Mouse (Mus musculus) Patski (cell line): ENCODE data around the gene Rhox7a. TPM values are rescaled to one million over a fixed set of nuclear protein-coding genes. Genes with fewer than 3 reads are reported as not detected.
"Not testable (repeated sequence)": the region's sequence is repeated elsewhere in the genome, so short reads cannot be mapped to it uniquely, and the experiment has no call there.

ENCODE experiments used
- ATAC-seq: fragments of 100-300 bp; one replicate; pipeline ENCODE4 v1.8.0; 2021
- CTCF ChIA-PET: fragments of 350-600 bp; sonication (Branson Sonifier 250); formaldehyde crosslinking; loops from one replicate; lab custom pipeline; 2022; ENCODE audit warnings: inconsistent platforms; lab: Charles Lee
- POLR2A ChIA-PET: fragments of 350-600 bp; sonication (Branson Sonifier 250); formaldehyde crosslinking; loops from one replicate; lab custom pipeline; 2022; ENCODE audit warnings: antibody characterized with exemption, inconsistent platforms; lab: Charles Lee
- DNase-seq: peaks from one replicate; pipeline ENCODE4 v3.0.0-alpha.2; 2011; ENCODE audit warnings: low read depth, low spot score
- H3K27me3 ChIP-seq: fragments of 371-371 bp; one replicate; pipeline ENCODE4 v1.5.1; 2021
- CTCF ChIP-seq: fragments of 100-300 bp; IDR thresholded peaks from one replicate; pipeline ENCODE4 v1.5.1; 2021
- in situ Hi-C: fragments of 300-500 bp; cut with MboI; formaldehyde crosslinking; loops from 3 replicates; pipeline ENCODE4 v1.11.1; 2018; ENCODE audit warnings: low pct_unique_long_range_greater_than_20kb, mixed read lengths
- polyA plus RNA-seq: library from polyadenylated mRNA; unstranded; gene quantifications from one replicate; pipeline ENCODE4 v1.2.3, GENCODE M21; 2021

Gene Rhox7a
- polyA plus RNA-seq = not detected

DNA sequence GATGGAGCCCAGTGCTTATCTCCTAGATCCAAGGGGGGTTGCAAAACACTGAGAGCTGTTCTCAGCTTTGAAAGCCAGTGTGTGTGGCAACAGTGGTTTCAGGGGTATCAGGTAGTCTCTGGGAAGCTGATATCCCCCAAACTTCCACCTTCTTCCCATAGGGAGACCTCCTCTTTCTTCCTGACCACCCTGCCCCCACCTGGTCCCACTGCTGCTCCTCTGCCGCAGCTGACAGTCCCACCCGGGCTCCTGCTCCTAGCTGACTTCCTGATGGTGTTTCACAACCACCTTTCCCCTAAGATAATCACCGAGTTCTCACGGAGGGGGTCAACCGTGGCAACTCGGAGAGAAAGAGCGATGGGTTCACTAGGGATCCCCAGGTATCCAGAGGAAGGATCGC lies at the start of gene Rhox7a:
Gene Rhox7a, plus strand, starts transcription at position 301 of the 400 bp plus-strand sequence.
- POLR2A ChIA-PET, DNase-seq, in situ Hi-C loops, CTCF ChIA-PET, ATAC-seq, H3K27me3 ChIP-seq: not testable (repeated sequence)

DNA sequence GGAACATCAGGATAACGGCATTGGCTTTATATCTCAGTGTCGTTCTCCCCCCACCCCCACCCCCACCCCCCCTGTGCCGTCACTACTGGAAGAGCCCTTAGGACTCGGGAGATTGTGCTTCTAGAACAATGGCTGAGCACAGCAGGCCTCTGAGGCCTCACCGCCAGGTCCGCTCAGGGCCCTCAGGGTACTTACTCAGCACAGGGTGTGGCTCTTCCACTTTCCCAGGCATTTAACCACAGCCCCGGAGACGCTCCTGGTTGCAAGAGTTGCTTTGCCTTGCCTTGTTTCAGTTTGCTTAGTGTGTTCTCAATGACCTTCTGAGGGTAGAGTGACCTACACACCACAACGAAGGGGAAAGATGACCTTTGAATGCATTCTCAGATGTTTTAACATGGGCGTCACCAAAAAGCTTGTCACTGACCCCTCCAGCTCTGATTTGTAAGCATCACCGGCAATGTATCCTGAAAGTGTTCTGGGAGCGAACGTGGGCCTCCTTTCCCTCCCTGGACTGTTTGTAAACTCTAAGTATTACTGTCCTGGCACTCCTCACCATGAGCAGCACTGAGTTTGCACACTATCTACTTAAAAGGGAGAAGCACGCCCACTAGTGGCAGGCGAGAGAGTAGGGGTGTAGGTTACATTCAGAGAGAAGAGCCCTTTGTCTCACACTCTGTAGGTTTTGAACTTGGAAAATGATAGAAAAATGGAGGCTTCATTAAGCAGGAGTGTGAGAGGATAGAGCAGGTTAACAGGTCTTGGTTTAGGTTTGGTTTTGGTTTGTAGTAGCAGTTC lies 24.0 kb upstream of the Rhox7a start:
- CTCF ChIA-PET = no interaction called here
- ATAC-seq (no peak), DNase-seq (no peak)
- in situ Hi-C loops = no loop called here
- POLR2A ChIA-PET = no interaction called here
- TF ChIP-seq CTCF = peak; percentile 41
- H3K27me3 ChIP-seq = no peaks in the 10 kb centered on the region

DNA sequence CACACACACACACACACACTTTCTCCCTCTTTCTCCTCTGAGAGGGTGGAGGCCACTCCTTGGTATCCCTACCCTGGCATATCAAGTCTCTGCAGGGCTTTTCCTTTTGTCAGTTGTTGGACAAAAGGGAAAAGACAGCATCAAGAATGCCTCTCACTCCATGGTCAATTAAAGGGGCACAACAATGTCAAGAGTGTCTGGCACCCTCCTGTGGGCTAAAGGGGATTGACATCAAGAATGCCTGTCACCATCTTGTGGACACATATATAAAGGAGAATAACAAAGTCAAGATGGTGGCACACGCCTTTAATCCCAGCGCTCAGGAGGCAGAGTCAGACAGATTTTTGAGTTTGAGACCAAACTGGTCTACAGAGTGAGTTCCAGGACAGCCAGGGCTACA lies 22.1 kb upstream of the Rhox7a start:
- ATAC-seq (no peak), DNase-seq (no peak)
- no peak for TF ChIP-seq CTCF
- ChIA-PET POLR2A (no interaction called here), CTCF (no interaction called here)
- H3K27me3 ChIP-seq = peaks cover 8% of the 10 kb centered on the region
- in situ Hi-C loops = no loop called here

- H3K27me3 ChIP-seq = peaks cover 17% of the 10 kb centered on the region
- no peak for ATAC-seq
- in situ Hi-C loops = no loop called here
- DNase-seq = no peak
- ChIA-PET CTCF (no interaction called here), POLR2A (no interaction called here)
- TF ChIP-seq CTCF = peak; percentile 74
Measured at GRCm38 (mm10) chrX:37811179-37811578, 20.3 kb upstream of the Rhox7a start.

- no peak for ATAC-seq
- CTCF ChIA-PET = no interaction called here
- no peak for DNase-seq
- TF ChIP-seq CTCF = no peak
- in situ Hi-C loops = no loop called here
- peaks cover 22% of the 10 kb centered on the region for H3K27me3 ChIP-seq
- POLR2A ChIA-PET = no interaction called here
Measured at GRCm38 (mm10) chrX:37815665-37816064, 15.8 kb upstream of the Rhox7a start.

- in situ Hi-C loops, H3K27me3 ChIP-seq, POLR2A ChIA-PET, DNase-seq, CTCF ChIA-PET, ATAC-seq: not testable (repeated sequence)
Measured at GRCm38 (mm10) chrX:37826610-37827009, 4.9 kb upstream of the Rhox7a start, which contains the start of gene Rhox6. Gene Rhox6, plus strand, starts transcription at chrX:37826910.

DNA sequence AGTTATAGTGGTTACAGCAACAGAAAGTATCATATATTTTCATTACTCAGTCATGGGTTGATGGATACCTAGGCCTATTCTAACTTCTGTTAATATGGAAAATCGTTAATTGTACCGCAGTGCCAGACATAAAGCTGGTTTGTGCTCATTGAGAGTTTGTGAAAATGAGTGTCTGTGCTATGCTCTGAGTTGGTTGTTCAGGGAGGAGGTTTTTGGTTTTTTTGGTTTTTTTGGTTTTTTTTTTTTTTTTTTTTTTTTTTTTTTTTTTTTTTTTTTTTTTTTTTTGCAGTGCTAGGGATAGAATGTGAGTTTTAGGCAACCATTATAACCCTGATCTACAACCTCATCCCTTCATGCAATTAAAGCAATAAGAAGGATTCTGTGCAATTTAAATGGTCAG lies 40.2 kb downstream of the Rhox7a start:
- no peak for TF ChIP-seq CTCF
- no peak for DNase-seq
- ATAC-seq = no peak
- ChIA-PET POLR2A (no interaction called here), CTCF (no interaction called here)
- in situ Hi-C loops = no loop called here
- H3K27me3 ChIP-seq = peaks cover 39% of the 10 kb centered on the region

GRCm38 (mm10) chrX:37878844-37879243 lies 47.4 kb downstream of the Rhox7a start, which contains the start of gene Rhox8:
Gene Rhox8, minus strand, starts transcription at chrX:37878944.
- ChIA-PET POLR2A (no interaction called here), CTCF (no interaction called here)
- H3K27me3 ChIP-seq = peaks cover 27% of the 10 kb centered on the region
- in situ Hi-C loops = no loop called here
- DNase-seq = no peak
- ATAC-seq = no peak
- no peak for TF ChIP-seq CTCF

Other genes with a start within 250 kb of the Rhox7a start
- not detected for gene Rhox4f, start 224.0 kb upstream of the Rhox7a start, polyA plus RNA-seq
- gene Rhox3g, start 203.1 kb upstream of the Rhox7a start, polyA plus RNA-seq = not detected
- gene Rhox2g, start 188.2 kb upstream of the Rhox7a start, polyA plus RNA-seq = not detected
- not detected for gene Rhox4g, start 180.4 kb upstream of the Rhox7a start, polyA plus RNA-seq
- gene Rhox3h, start 162.9 kb upstream of the Rhox7a start, polyA plus RNA-seq = not detected
- gene Rhox2h, start 158.4 kb upstream of the Rhox7a start, polyA plus RNA-seq = not detected
- 1.9 TPM for gene Rhox5, start 26.8 kb upstream of the Rhox7a start, polyA plus RNA-seq
- not detected for gene Rhox6, start 4.8 kb upstream of the Rhox7a start, polyA plus RNA-seq
- not detected for gene Rhox8, start 47.3 kb downstream of the Rhox7a start, polyA plus RNA-seq
- gene Rhox7b, start 65.5 kb downstream of the Rhox7a start, polyA plus RNA-seq = not detected
- gene Rhox9, start 70.1 kb downstream of the Rhox7a start, polyA plus RNA-seq = not detected
- gene Btg1-ps1, start 187.1 kb downstream of the Rhox7a start, polyA plus RNA-seq = not detected
- not detected for gene Btg1-ps2, start 211.4 kb downstream of the Rhox7a start, polyA plus RNA-seq
- not detected for gene Rhox10, start 234.8 kb downstream of the Rhox7a start, polyA plus RNA-seq